Mouse (Mus musculus) G1E (cell line): ENCODE data around the gene Epha1. TPM values are rescaled to one million over a fixed set of nuclear protein-coding genes. Genes with fewer than 3 reads are reported as not detected.

Source experiments
- ATAC-seq: 2 replicates; pipeline ENCODE4 v1.8.0; 2016; ENCODE audit warnings: mild to moderate bottlenecking; ENCODE audit not compliant: insufficient number of reproducible peaks, poor library complexity, low FRiP score, severe bottlenecking; ENCODE audit errors: extremely low read depth
- DNase-seq: peaks from one replicate; pipeline ENCODE4 v3.0.0; 2012; ENCODE audit warnings: low spot score
- H3K27me3 ChIP-seq: 2 replicates; pipeline ENCODE4 v1.6.1; 2012; ENCODE audit warnings: mild to moderate bottlenecking, low read length, inconsistent platforms; ENCODE audit not compliant: insufficient read depth
- H3K36me3 ChIP-seq: replicated peaks from 2 replicates; pipeline ENCODE3; 2012; ENCODE audit warnings: mild to moderate bottlenecking, inconsistent platforms
- H3K4me1 ChIP-seq: 2 replicates; pipeline ENCODE4 v1.6.1; 2012; ENCODE audit warnings: low read depth, low read length, inconsistent platforms, mixed read lengths; ENCODE audit not compliant: insufficient read depth
- H3K4me3 ChIP-seq: 2 replicates; pipeline ENCODE4 v1.5.1; 2012; ENCODE audit warnings: low read depth, mild to moderate bottlenecking, inconsistent platforms, low read length, moderate library complexity, mixed read lengths
- H3K9me3 ChIP-seq: replicated peaks from 2 replicates; pipeline ENCODE4 v1.6.1; 2012; ENCODE audit warnings: inconsistent platforms
- CTCF ChIP-seq: IDR thresholded peaks from 2 replicates; pipeline ENCODE4 v1.5.1; 2012; ENCODE audit warnings: low read depth, low read length, inconsistent platforms, mixed read lengths
- GATA1 ChIP-seq: IDR thresholded peaks from 2 replicates; pipeline ENCODE4 v1.6.1; 2012; ENCODE audit warnings: borderline replicate concordance, low read length, inconsistent platforms, mixed read lengths
- GATA2 ChIP-seq: IDR thresholded peaks from 2 replicates; pipeline ENCODE4 v1.6.1; 2012; ENCODE audit warnings: low read depth, low read length, inconsistent platforms, borderline replicate concordance
- POLR2AphosphoS5 ChIP-seq: IDR thresholded peaks from 2 replicates; pipeline ENCODE4 v1.6.1; 2012; ENCODE audit warnings: low read depth, low read length, inconsistent platforms; ENCODE audit not compliant: insufficient replicate concordance
- TAL1 ChIP-seq: conservative IDR thresholded peaks from 2 replicates; pipeline ENCODE4 v1.6.1; 2012; ENCODE audit warnings: low read depth, low read length, inconsistent platforms, mixed read lengths
- polyA plus RNA-seq: library from polyadenylated mRNA; stranded (reverse); fragments of >175 nt; gene quantifications from 2 replicates; pipeline ENCODE4 v1.2.3, GENCODE M21; 2012
- total RNA-seq, 2 experiments: library from RNA; stranded (forward) in 1 of 2; stranded (reverse) in 1 of 2; fragments of 200-1000 nt in 1 of 2; fragments of >200 nt in 1 of 2; fragmentation: Nextera tagmentation in 1 of 2; gene quantifications; 2 replicates each; pipeline ENCODE4 v1.2.3; 2014 to 2017

The Epha1 gene
- total RNA-seq (2014; fragmentation: Nextera tagmentation): not detected in 2 replicates
- total RNA-seq (2017): 0.23 TPM in 1 of 2 replicates, not detected in the other
- polyA plus RNA-seq: not detected in 2 replicates

DNA sequence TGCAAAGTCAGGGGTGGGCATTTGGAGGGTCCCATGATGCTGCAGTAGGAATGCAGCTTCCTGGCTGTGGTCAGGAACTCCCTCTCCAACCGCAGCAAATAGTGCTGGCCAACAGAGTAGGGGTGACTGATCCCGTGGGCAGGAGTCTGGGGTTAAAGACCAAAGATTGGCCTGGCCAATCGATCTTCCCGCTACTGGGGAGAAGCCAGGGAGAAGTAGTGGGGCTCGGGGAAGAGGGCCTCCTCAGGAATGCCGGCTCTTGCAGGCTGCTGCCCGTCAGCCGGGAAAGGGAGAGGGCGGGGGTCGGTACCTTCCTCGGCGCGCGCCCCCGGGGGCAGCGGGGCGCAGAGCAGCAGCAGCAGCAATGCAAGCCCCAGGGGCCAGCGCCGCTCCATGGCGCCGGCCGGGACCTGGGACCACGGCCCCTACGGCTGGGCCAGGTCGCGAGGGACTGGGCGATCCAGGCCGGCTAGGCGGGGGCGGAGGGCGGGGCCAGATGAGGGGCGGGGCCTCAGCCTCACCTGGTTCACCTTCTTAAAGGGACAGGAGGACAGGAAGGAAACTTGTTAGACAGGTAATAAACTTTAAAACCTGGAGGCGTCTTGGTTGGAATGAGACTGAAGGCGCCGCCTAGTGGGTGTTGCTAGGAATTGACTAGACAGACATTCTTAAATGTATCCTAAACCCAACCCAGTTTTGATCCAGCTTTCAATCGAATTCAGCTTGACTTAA lies at the start of gene Epha1:
Epha1 (minus strand) TSS at position 453 of the 732 bp plus-strand sequence.
- no peaks in the 10 kb centered on the region for H3K36me3 ChIP-seq
- peaks cover 4% of the 10 kb centered on the region; the same call in 1 of the 2 replicates for H3K4me1 ChIP-seq
- no peak for ATAC-seq
- peak within 1 kb of the TSS; percentile 45; the same call in 1 of the 2 replicates for H3K4me3 ChIP-seq
- no peaks in the 10 kb centered on the region for H3K9me3 ChIP-seq
- DNase-seq: no peak
- TF ChIP-seq CTCF (no peak), POLR2AphosphoS5 (no peak), TAL1 (no peak), GATA1 (no peak), GATA2 (no peak)
- H3K27me3 ChIP-seq: peaks cover 38% of the 10 kb centered on the region

DNA sequence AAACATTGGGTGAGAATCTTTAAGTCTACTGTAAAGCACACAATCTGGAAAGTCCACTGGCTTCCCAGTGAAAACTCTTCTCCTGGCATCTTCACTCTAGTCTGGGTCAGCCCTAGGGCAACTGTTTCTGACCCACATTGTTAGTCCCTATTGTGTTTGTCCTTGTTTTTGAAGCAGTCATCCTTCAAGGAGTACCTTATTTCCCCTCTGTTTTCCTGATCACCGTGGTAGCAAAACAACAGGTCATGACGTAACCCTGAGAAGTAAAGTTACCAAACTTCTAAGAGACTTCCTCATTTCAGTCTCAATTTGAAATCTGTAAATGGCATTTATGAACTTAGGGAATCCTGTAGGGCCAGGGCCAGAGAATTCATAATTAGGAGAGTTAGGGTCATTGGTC lies 48.4 kb upstream of the Epha1 start:
- no peak for ATAC-seq
- no peak for DNase-seq
- TF ChIP-seq POLR2AphosphoS5 (no peak), GATA2 (no peak), CTCF (no peak), GATA1 (no peak), TAL1 (no peak)

DNA sequence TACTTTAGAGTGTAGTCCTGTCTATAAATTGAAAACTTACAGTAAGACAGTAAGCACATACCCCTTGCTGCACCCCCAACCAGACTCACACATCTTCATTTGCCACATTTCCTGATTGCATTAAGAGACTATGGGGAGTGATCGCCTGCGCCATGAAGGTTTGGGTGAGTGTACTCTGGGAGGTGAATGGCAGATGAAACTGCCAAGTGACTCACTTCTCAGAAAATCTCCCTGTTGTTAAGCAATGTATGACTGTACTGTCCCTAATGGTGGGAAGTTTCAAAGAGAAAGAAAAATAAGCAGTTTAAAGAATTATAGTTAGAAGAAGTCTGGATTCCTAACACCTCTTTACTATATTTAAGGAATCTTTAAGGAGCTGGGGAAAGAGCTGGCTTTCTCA lies 46.4 kb upstream of the Epha1 start:
- no peaks in the 10 kb centered on the region for H3K36me3 ChIP-seq
- no peaks in the 10 kb centered on the region for H3K9me3 ChIP-seq
- no peak for ATAC-seq
- no peak for DNase-seq
- TF ChIP-seq TAL1 (no peak), GATA2 (no peak), GATA1 (no peak)
- no peaks in the 10 kb centered on the region for H3K4me1 ChIP-seq
- H3K4me3 ChIP-seq: no peak overlapping the region
- H3K27me3 ChIP-seq: no peaks in the 10 kb centered on the region

More for the DNA sequence above, 48.4 kb upstream of the Epha1 start:
- no peaks in the 10 kb centered on the region for H3K27me3 ChIP-seq
- H3K36me3 ChIP-seq: no peaks in the 10 kb centered on the region
- H3K4me3 ChIP-seq: no peak overlapping the region
- no peaks in the 10 kb centered on the region for H3K9me3 ChIP-seq
- no peaks in the 10 kb centered on the region for H3K4me1 ChIP-seq

DNA sequence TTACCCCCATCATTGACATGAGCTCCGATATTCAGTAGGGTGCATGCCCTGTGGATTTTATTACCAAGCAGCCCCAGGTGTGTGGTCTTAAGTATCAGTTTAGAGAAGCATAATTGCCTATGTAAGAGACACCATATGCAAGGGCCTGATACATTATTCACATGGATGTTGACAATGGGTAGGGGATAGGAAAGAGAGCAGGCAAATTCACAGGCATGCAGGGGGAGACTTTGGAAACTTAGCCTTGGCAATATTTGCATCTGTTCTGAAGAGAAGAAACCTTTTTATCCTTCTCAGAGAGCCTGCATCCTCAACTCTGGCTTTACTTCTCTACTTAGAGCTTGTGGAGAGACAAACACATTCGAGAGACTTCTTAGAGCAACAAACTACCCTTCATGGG lies 32.1 kb upstream of the Epha1 start, which contains the start of gene Tas2r135:
Tas2r135 (plus strand) TSS at position 301 of the 400 bp plus-strand sequence.
- ATAC-seq (no peak), DNase-seq (no peak)
- Histone ChIP-seq H3K36me3 (no peaks in the 10 kb centered on the region), H3K4me1 (no peaks in the 10 kb centered on the region), H3K27me3 (no peaks in the 10 kb centered on the region), H3K9me3 (no peaks in the 10 kb centered on the region), H3K4me3 (no peak within 1 kb of the TSS)
- TF ChIP-seq CTCF (no peak), GATA1 (no peak), POLR2AphosphoS5 (no peak), GATA2 (no peak), TAL1 (no peak)

DNA sequence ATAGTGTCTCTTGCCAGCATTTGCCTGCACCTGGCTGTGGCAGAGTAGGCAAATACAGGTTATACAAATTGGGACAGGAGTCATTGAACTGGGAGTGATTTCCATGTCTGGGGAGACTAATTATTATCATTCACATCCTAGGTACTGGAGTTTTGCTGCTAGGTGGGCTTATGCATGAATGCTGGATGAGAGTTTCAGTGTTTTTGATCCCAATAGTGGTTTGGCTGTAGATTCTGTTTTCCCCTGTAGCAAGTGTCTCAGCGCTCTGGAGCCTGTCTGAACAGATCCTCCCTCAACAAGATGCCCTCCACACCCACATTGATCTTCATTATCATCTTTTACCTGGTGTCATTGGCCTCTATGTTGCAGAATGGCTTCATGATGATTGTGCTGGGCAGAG lies 26.9 kb upstream of the Epha1 start, which contains the start of gene Tas2r143:
Tas2r143 (plus strand) TSS at position 301 of the 400 bp plus-strand sequence.
- TF ChIP-seq POLR2AphosphoS5: no peak
- TF ChIP-seq TAL1: no peak
- no peak for TF ChIP-seq GATA2
- no peak for TF ChIP-seq CTCF
- no peak for TF ChIP-seq GATA1
- DNase-seq: no peak

DNA sequence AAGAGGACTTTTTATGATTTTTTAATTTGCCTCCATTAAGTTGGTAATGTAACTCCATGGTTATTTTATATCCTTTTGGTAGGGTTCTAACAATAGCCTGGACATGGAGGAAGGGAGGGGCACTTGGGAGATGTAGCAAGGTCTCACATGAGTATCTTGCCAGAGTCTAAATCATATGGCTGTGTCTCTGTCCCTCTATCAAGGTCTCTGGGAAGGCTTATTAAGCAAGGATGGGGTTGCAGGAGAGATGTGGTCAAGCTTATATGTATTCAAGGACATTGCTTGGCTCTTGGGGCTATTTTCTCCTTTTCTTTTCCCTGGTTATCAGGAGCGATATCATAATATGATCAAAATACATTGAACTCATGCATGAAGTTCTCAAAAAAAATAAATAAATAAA lies 25.9 kb upstream of the Epha1 start:
- Histone ChIP-seq H3K9me3 (no peaks in the 10 kb centered on the region), H3K36me3 (no peaks in the 10 kb centered on the region), H3K27me3 (0 out of 2 replicates have a peak, but pooled peaks cover 3% of the 10 kb centered on the region), H3K4me3 (no peak overlapping the region), H3K4me1 (no peaks in the 10 kb centered on the region)
- TF ChIP-seq GATA1 (no peak), POLR2AphosphoS5 (no peak), CTCF (no peak), GATA2 (no peak), TAL1 (no peak)
- DNase-seq (no peak), ATAC-seq (no peak)

More for the DNA sequence above, 26.9 kb upstream of the Epha1 start, which contains the start of gene Tas2r143:
- H3K9me3 ChIP-seq: no peaks in the 10 kb centered on the region
- no peak within 1 kb of the TSS for H3K4me3 ChIP-seq
- 0 out of 2 replicates have a peak, but pooled peaks cover 3% of the 10 kb centered on the region for H3K27me3 ChIP-seq
- ATAC-seq: no peak
- H3K36me3 ChIP-seq: no peaks in the 10 kb centered on the region
- H3K4me1 ChIP-seq: no peaks in the 10 kb centered on the region
